Mouse (Mus musculus): ENCODE measurements around the gene Olfr1220.

Gene Olfr1220

GRCm38 (mm10) chr2:89106735-89107134 is at the start of gene Olfr1220:
Gene Olfr1220, minus strand, starts transcription at chr2:89106835.
- DNase-seq (ENCODE audit: low read depth, low spot score): no peak

DNA sequence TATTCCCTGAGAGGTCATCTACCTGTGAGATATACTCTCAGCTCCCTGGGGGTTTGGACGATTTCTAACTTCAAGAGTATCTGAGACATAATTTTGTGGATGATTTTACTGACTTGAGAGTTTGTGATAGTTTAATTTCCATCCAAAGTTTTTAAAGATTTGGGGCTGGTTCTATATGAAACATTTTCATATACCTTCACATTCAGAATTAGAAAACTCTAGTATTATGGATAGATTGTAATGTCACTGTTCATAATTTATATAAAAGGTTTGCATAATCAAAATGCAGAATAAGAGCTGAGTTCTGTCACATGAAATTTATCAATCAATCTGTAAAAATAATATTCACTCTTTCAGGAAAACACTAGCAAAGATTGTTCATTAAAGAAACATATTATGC is 44.8 kb upstream of the Olfr1220 start, which contains the start of gene Olfr1223:
Gene Olfr1223, minus strand, starts transcription at position 101 of the 400 bp plus-strand sequence.
- DNase-seq (ENCODE audit: low read depth, low spot score): no peak

- DNase-seq (ENCODE audit: low read depth, low spot score): no peak
These were observed 26.3 kb upstream of the Olfr1220 start, which contains the start of gene Olfr1222 for GRCm38 (mm10) chr2:89132954-89133353. Gene Olfr1222, minus strand, starts transcription at chr2:89133054.

- DNase-seq (ENCODE audit: low read depth, low spot score): no peak
These were observed 10.5 kb upstream of the Olfr1220 start, which contains the start of gene Olfr1221 for GRCm38 (mm10) chr2:89117183-89117582. Gene Olfr1221, minus strand, starts transcription at chr2:89117283.

DNA sequence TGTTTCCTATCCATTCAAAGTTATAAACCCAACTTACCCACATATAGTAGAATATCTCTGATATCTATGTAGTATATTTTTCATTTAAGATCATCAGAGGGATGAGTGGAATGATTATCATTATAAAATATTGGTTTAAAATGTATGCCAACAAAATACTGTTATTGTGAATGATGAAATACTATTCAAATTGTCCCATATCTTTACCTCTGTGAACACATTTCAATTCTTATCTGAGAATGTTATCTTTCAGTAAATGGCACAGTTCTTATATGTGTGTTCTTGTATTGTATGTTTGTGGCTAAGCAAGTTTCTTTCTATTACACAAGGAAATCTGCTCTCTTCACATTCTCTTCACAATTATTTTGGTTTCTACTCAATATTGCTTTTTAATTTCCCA is 984 bp downstream of the Olfr1220 start:
- DNase-seq (ENCODE audit: low read depth, low spot score): no peak

GRCm38 (mm10) chr2:89093848-89094247 is 12.8 kb downstream of the Olfr1220 start:
- DNase-seq (ENCODE audit: low read depth, low spot score): no peak

GRCm38 (mm10) chr2:89083413-89083812 is 23.2 kb downstream of the Olfr1220 start, which contains the start of gene Olfr1219:
Gene Olfr1219, minus strand, starts transcription at chr2:89083513.
- DNase-seq (ENCODE audit: low read depth, low spot score): no peak

DNA sequence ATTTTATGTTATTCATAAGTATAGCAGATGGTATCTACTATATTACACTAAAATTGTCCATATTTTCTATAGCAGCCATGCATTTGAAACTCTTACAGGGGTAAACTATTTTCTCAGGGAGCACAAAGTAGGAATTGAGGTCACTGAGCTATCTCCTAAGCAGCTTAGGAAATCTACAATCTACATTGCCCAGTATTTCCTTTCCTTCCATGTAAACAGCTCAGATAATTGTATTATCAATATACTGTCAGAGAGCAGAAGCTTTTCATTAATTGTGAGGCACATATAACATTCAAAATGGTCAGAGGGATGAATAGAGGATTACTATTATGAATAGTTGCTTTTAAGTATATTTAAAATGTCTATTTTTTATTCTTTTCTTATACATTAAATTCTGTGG is 25.1 kb downstream of the Olfr1220 start:
- no peak for DNase-seq (ENCODE audit: low read depth, low spot score)

DNA sequence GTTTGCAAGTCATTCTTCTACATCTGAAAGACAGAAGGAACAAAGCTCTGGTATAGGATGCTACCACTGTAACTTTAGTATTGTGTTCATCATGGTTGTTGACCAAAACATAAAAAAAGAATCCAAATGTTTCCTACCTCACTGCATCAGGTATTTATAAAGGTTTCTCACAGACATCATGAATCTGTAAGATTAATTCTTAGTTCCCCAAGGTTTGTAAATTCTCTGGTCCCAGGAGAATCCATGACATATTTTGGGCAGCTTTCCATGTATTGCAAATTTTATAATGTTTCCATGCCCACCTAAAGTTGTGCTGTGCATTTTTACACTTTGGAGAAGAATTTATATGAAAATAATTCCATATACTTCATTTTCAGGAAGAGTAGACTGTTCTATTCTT is 45.5 kb downstream of the Olfr1220 start, which contains the start of gene Olfr1218:
Gene Olfr1218, minus strand, starts transcription at position 101 of the 400 bp plus-strand sequence.
- DNase-seq (ENCODE audit: low read depth, low spot score): no peak
